Mouse (Mus musculus): ENCODE data around the gene Ldb3.
A peak's percentile ranks its signal among the peaks of the same experiment; 100 is the strongest.

GRCm38 (mm10) chr14:34549004-34549671 is 39.3 kb downstream of the Ldb3 start:
- TF ChIP-seq CTCF (IDR thresholded peaks at IDR 0.05; ENCODE audit: control insufficient read depth, insufficient read depth, low read length) (peak; percentile 63), POLR2A (IDR thresholded peaks at IDR 0.05; ENCODE audit: borderline replicate concordance, control insufficient read depth, low read depth, low read length) (no peak)

All from bone marrow, adult 2 months (tissue).